Mouse (Mus musculus): ENCODE data around the gene Creb3. TPM values are rescaled to one million over a fixed set of nuclear protein-coding genes. Genes with fewer than 3 reads are reported as not detected.

Creb3 gene
- polyA plus RNA-seq, 1 experiment from 2014 or later, result 41.7 TPM

- WGBS, result 14% methylated on average over 13 of the region's 13 CpGs
- DNase-seq (ENCODE audit: low spot score) (peak; percentile 75), ATAC-seq (replicated peaks; ENCODE audit: insufficient number of reproducible peaks, low FRiP score, low TSS enrichment, low read depth) (no peak)
- peaks cover 5% of the 10 kb centered on the region; the same call in 1 of the 2 replicates for H3K36me3 ChIP-seq (replicated peaks; ENCODE audit: control insufficient read depth, insufficient read depth, low read depth, low read length)
- peak overlapping the region; percentile 14; the same call in 1 of the 2 replicates for H3K4me2 ChIP-seq (ENCODE audit: low read depth, low read length)
- no peak overlapping the region for H3K4me3 ChIP-seq (ENCODE audit: low read depth, low read length)
- peak overlapping the region; percentile 29 for H3K27ac ChIP-seq (replicated peaks; ENCODE audit: low read depth, low read length)
- peak overlapping the region; percentile 32 for H3K9ac ChIP-seq (replicated peaks; ENCODE audit: low read length)
- peaks cover 15% of the 10 kb centered on the region for H3K4me1 ChIP-seq (ENCODE audit: control insufficient read depth, insufficient read depth, low read length)
- no peaks in the 10 kb centered on the region for H3K27me3 ChIP-seq (ENCODE audit: control insufficient read depth, insufficient read depth, low read length)
- H3K9me3 ChIP-seq (replicated peaks; ENCODE audit: control insufficient read depth, low read length), result no peaks in the 10 kb centered on the region
Measured at GRCm38 (mm10) chr4:43558631-43559356, 3.3 kb upstream of the Creb3 start.

DNA sequence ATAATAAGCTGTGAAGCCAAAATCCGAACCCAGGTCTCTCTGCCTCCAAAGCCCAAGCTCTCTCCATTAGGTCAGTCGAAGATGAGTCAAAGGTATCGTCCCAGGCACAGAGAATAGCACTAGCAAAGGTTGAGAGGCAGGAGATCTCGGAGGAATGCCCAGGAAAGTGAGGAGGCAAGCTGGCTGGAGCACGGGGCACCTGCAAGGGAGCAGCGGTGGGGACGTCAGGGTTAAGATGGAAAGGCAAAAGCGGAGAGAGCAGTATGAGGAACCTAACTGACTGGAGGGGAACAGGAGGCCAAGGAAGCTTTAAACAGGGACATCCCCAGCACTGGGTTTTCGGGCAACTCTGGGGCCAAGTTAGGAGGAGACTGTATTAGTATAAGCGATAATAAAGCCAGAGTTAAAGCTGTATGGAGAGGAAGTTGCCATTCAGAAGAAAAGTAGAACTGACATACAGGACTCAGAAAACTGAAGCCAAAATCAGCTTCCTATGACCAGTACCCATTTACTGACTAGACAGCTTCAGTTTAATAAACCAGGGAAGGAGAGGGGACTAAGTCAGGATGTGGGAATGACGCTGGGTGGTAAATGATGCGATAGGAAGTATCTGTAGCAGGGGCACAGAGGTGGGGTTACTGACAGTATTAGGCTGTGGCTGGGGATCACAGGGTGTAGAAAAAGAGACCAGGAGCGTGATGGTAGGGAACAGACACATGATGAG, 2.5 kb upstream of the Creb3 start:
- Histone ChIP-seq H3K27ac (replicated peaks; ENCODE audit: low read depth, low read length) (no peak overlapping the region), H3K9me3 (replicated peaks; ENCODE audit: control insufficient read depth, low read length) (no peaks in the 10 kb centered on the region), H3K4me3 (ENCODE audit: low read depth, low read length) (peak overlapping the region; percentile 6; the same call in 1 of the 2 replicates), H3K9ac (replicated peaks; ENCODE audit: low read length) (peak overlapping the region; percentile 19), H3K4me2 (ENCODE audit: low read depth, low read length) (peak overlapping the region; percentile 36), H3K4me1 (ENCODE audit: control insufficient read depth, insufficient read depth, low read length) (peaks cover 15% of the 10 kb centered on the region), H3K36me3 (replicated peaks; ENCODE audit: control insufficient read depth, insufficient read depth, low read depth, low read length) (peaks cover 5% of the 10 kb centered on the region; the same call in 1 of the 2 replicates), H3K27me3 (ENCODE audit: control insufficient read depth, insufficient read depth, low read length) (no peaks in the 10 kb centered on the region)
- DNase-seq (ENCODE audit: low spot score) (no peak), ATAC-seq (replicated peaks; ENCODE audit: insufficient number of reproducible peaks, low FRiP score, low TSS enrichment, low read depth) (no peak)
- WGBS, result 67% methylated on average over 13 of the region's 13 CpGs

DNA sequence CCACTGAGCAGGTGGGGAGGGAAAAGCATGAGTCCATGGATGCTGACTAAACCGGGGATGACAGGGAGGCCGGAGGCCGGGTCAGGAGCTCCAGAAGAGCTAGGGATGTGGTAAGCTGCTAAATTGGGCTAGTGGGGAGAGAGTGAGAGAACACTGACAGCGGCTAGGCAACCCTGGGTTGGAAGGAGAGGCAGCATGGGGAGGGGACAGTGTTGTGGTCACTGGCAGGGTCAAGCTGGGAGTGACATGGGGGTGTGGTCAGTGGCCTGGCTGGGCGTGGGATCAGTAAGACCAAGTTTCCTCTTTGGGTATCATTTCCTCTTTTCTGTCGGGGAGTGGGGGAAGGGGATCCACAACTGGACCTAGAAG, 1.9 kb upstream of the Creb3 start:
- H3K9ac ChIP-seq (replicated peaks; ENCODE audit: low read length), result peak overlapping the region; percentile 95
- peaks cover 1% of the 10 kb centered on the region; the same call in 1 of the 2 replicates for H3K36me3 ChIP-seq (replicated peaks; ENCODE audit: control insufficient read depth, insufficient read depth, low read depth, low read length)
- no peaks in the 10 kb centered on the region for H3K9me3 ChIP-seq (replicated peaks; ENCODE audit: control insufficient read depth, low read length)
- H3K4me3 ChIP-seq (ENCODE audit: low read depth, low read length), result peak overlapping the region; percentile 6; the same call in 1 of the 2 replicates
- ATAC-seq (replicated peaks; ENCODE audit: insufficient number of reproducible peaks, low FRiP score, low TSS enrichment, low read depth), result no peak
- H3K4me2 ChIP-seq (ENCODE audit: low read depth, low read length), result peak overlapping the region; percentile 36
- DNase-seq (ENCODE audit: low spot score), result no peak
- peaks cover 15% of the 10 kb centered on the region for H3K4me1 ChIP-seq (ENCODE audit: control insufficient read depth, insufficient read depth, low read length)
- H3K27ac ChIP-seq (replicated peaks; ENCODE audit: low read depth, low read length), result no peak overlapping the region
- WGBS, result 39% methylated on average over 6 of the region's 6 CpGs
- no peaks in the 10 kb centered on the region for H3K27me3 ChIP-seq (ENCODE audit: control insufficient read depth, insufficient read depth, low read length)

GRCm38 (mm10) chr4:43560976-43561375, 1.2 kb upstream of the Creb3 start:
- WGBS, result 41% methylated on average over 2 of the region's 2 CpGs
- Histone ChIP-seq H3K4me1 (ENCODE audit: control insufficient read depth, insufficient read depth, low read length) (peaks cover 15% of the 10 kb centered on the region), H3K4me2 (ENCODE audit: low read depth, low read length) (peak overlapping the region; percentile 79), H3K4me3 (ENCODE audit: low read depth, low read length) (peak overlapping the region; percentile 91), H3K36me3 (replicated peaks; ENCODE audit: control insufficient read depth, insufficient read depth, low read depth, low read length) (peaks cover 5% of the 10 kb centered on the region; the same call in 1 of the 2 replicates), H3K27me3 (ENCODE audit: control insufficient read depth, insufficient read depth, low read length) (no peaks in the 10 kb centered on the region), H3K9me3 (replicated peaks; ENCODE audit: control insufficient read depth, low read length) (no peaks in the 10 kb centered on the region), H3K27ac (replicated peaks; ENCODE audit: low read depth, low read length) (no peak overlapping the region), H3K9ac (replicated peaks; ENCODE audit: low read length) (peak overlapping the region; percentile 95)
- ATAC-seq (replicated peaks; ENCODE audit: insufficient number of reproducible peaks, low FRiP score, low TSS enrichment, low read depth) (no peak), DNase-seq (ENCODE audit: low spot score) (no peak)

GRCm38 (mm10) chr4:43561436-43561996, 616 bp upstream of the Creb3 start:
- no peaks in the 10 kb centered on the region for H3K27me3 ChIP-seq (ENCODE audit: control insufficient read depth, insufficient read depth, low read length)
- H3K27ac ChIP-seq (replicated peaks; ENCODE audit: low read depth, low read length), result peak overlapping the region; percentile 98
- no peaks in the 10 kb centered on the region for H3K9me3 ChIP-seq (replicated peaks; ENCODE audit: control insufficient read depth, low read length)
- DNase-seq (ENCODE audit: low spot score), result no peak
- peaks cover 5% of the 10 kb centered on the region; the same call in 1 of the 2 replicates for H3K36me3 ChIP-seq (replicated peaks; ENCODE audit: control insufficient read depth, insufficient read depth, low read depth, low read length)
- peaks cover 15% of the 10 kb centered on the region for H3K4me1 ChIP-seq (ENCODE audit: control insufficient read depth, insufficient read depth, low read length)
- 2% methylated on average over 16 of the region's 16 CpGs for WGBS
- H3K9ac ChIP-seq (replicated peaks; ENCODE audit: low read length), result peak overlapping the region; percentile 95
- H3K4me3 ChIP-seq (ENCODE audit: low read depth, low read length), result peak overlapping the region; percentile 91
- peak; percentile 36 for ATAC-seq (replicated peaks; ENCODE audit: insufficient number of reproducible peaks, low FRiP score, low TSS enrichment, low read depth)
- peak overlapping the region; percentile 79 for H3K4me2 ChIP-seq (ENCODE audit: low read depth, low read length)

- Histone ChIP-seq H3K4me1 (ENCODE audit: control insufficient read depth, insufficient read depth, low read length) (peaks cover 11% of the 10 kb centered on the region), H3K4me2 (ENCODE audit: low read depth, low read length) (peak overlapping the region; percentile 79), H3K36me3 (replicated peaks; ENCODE audit: control insufficient read depth, insufficient read depth, low read depth, low read length) (peaks cover 6% of the 10 kb centered on the region; the same call in 1 of the 2 replicates), H3K9ac (replicated peaks; ENCODE audit: low read length) (peak overlapping the region; percentile 95), H3K9me3 (replicated peaks; ENCODE audit: control insufficient read depth, low read length) (no peaks in the 10 kb centered on the region), H3K27me3 (ENCODE audit: control insufficient read depth, insufficient read depth, low read length) (no peaks in the 10 kb centered on the region), H3K4me3 (ENCODE audit: low read depth, low read length) (peak overlapping the region; percentile 91), H3K27ac (replicated peaks; ENCODE audit: low read depth, low read length) (peak overlapping the region; percentile 98; the same call in 1 of the 2 replicates)
- no peak for DNase-seq (ENCODE audit: low spot score)
- ATAC-seq (replicated peaks; ENCODE audit: insufficient number of reproducible peaks, low FRiP score, low TSS enrichment, low read depth), result no peak
- 7% methylated on average over 22 of the region's 22 CpGs for WGBS
Measured at GRCm38 (mm10) chr4:43562769-43563600, 853 bp downstream of the Creb3 start.

DNA sequence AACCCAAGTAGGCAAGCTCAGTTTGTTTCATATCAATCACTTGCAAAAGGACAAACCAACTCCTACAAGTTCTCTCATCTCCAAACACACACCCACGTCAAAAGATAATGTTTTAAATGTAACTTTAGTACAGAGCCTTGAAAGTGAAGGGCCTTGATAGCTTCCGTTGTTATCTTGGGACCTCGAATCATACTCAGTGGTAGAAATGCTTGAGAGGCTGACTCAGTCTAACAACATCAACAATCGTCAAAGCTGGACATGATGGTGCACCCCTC, 1.4 kb downstream of the Creb3 start:
- H3K4me2 ChIP-seq (ENCODE audit: low read depth, low read length), result no peak overlapping the region
- ATAC-seq (replicated peaks; ENCODE audit: insufficient number of reproducible peaks, low FRiP score, low TSS enrichment, low read depth) (no peak), DNase-seq (ENCODE audit: low spot score) (no peak)
- H3K27ac ChIP-seq (replicated peaks; ENCODE audit: low read depth, low read length), result no peak overlapping the region
- H3K4me3 ChIP-seq (ENCODE audit: low read depth, low read length), result peak overlapping the region; percentile 91
- no peaks in the 10 kb centered on the region for H3K9me3 ChIP-seq (replicated peaks; ENCODE audit: control insufficient read depth, low read length)
- no peak overlapping the region for H3K9ac ChIP-seq (replicated peaks; ENCODE audit: low read length)
- peaks cover 11% of the 10 kb centered on the region for H3K36me3 ChIP-seq (replicated peaks; ENCODE audit: control insufficient read depth, insufficient read depth, low read depth, low read length)
- 86% methylated on average over 4 of the region's 4 CpGs for WGBS
- H3K27me3 ChIP-seq (ENCODE audit: control insufficient read depth, insufficient read depth, low read length), result no peaks in the 10 kb centered on the region
- peaks cover 11% of the 10 kb centered on the region for H3K4me1 ChIP-seq (ENCODE audit: control insufficient read depth, insufficient read depth, low read length)

Measured in embryonic facial prominence, embryonic 11.5 days (tissue).